Mouse (Mus musculus) E14TG2a.4 (cell line): ENCODE measurements at regions not wholly inside any gene's neighbourhood (a gene's known extent, or its start where the extent isn't known, plus 50 kb on each side); places are given as distances from the start of the nearest gene placed in this dataset.

Experiments
- CTCF ChIP-seq: conservative IDR thresholded peaks from 2 replicates; pipeline ENCODE4 v1.5.1; 2014; ENCODE audit warnings: low read length
- NANOG ChIP-seq: IDR thresholded peaks from 2 replicates; pipeline ENCODE4 v1.6.1; 2014; ENCODE audit warnings: borderline replicate concordance, low read length, mixed read lengths
- POU5F1 ChIP-seq: IDR thresholded peaks from 2 replicates; pipeline ENCODE4 v1.6.1; 2014; ENCODE audit warnings: low read length, borderline replicate concordance

DNA sequence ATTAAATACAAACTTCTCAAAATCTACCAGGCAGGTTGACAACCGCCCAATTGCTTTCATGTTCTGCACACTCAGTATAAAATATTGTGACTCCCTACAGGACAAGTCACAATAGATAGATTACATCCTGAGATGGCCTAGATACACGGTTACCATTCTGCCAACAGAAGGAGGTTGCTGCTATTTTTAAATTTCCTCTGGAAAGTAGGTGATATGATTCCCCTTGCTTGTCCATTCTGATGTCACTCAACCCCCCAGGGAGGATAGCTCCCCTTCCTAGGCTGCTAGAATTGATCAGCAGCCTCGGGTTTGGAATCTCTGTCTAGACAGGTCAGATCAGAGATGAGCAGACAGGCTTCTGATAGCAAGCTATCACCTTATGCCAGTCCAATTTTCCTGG, 221.2 kb upstream of the Tnp1 start:
- TF ChIP-seq CTCF: no peak
- TF ChIP-seq NANOG: no peak
- TF ChIP-seq POU5F1: no peak
